Mouse (Mus musculus): ENCODE measurements around the gene Xlr4a. TPM values are rescaled to one million over a fixed set of nuclear protein-coding genes. Genes with fewer than 3 reads are reported as not detected.

Gene Xlr4a
- 1.2 and 5.0 TPM in 2 replicates for polyA plus RNA-seq (2012; rRNA removed)

DNA sequence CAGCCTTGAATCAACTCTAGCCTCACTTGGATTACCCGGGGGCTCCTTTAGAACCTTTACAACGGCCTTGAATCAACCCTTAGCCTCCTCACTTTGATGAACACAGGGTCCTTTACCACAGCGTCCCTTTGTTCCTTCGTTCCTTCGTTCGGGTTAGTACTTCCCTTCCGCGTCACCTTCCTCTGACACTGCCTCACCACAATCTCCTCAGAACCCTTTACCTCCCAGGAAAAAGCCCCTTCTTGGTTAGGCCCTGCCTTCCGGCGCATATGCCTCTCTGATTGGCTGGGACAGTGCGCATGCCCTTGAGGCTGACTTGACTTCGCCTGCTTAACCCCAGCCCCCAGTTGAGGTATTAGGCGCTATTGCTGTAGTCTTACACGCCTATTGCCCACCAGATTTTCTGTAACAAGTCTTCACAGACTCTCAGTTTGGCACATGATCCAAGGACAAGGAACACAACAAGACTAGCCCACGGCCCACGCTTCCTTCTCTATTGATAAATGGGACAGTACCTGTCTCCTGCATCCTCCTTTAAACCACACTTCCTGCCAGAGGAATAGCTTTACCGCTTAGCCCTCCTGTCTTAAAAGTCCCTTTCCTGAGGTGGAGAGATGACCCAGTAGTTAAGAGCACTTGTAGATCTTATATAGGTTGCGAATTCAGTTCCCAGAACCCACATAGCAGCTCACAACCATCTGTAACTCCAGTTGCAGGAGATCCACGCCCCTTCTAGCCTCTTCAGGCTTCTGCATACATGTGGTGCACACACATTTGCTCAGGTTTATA, at the start of gene Xlr4a:
Gene Xlr4a (minus strand): TSS at position 212 of the 789 bp plus-strand sequence.

DNA sequence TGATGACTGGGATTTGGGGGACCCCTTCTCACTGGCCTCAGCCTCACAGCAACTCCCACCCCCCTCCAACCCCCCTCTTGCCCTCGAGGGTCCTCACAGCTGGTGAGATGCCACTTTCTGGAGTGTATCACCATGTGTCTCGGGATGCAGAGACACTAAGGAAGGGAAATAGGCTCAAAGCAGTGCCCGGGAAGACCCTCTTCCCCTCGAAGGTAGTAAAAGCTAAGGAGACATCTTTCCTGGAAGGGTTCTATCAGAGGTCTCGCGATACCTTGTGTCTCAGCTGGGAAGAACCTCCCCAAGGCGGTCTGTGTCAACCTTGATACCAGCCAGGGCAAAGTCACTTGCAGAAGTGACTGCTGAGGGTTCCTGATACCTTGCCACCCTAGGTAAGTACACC, 34.5 kb upstream of the Xlr4a start, which contains the start of gene Gm14685:
Gene Gm14685 (plus strand): TSS at position 301 of the 400 bp plus-strand sequence.

DNA sequence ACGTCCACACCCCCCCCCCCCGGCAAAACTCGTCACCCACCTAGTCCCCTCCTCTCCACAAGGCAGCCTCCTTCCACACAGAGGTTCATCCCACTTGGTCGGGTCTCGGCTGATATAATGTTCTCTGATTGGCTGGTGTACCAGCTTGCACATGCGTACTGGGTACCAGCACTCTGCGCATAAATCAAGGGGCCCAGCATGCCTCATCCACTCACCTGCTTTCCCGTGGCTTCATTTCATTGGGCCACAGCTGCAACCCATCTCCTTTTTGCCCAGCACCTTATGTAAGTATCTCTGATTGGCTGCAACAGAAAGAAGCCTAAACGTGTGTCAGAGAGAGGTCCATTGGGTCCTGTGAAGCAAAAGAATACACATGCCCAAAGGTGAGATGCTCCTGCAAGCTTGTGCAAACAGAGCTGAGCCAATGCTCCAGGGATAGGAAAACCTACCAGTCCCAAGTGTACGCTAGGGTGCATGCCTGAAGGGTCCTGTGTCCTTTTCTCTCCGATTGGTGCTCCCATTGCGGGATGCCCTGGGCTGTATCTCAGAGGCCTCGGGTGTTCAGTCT, 14.7 kb upstream of the Xlr4a start, which contains the start of gene Xlr3a:
Gene Xlr3a (minus strand): TSS at position 155 of the 568 bp plus-strand sequence.

DNA sequence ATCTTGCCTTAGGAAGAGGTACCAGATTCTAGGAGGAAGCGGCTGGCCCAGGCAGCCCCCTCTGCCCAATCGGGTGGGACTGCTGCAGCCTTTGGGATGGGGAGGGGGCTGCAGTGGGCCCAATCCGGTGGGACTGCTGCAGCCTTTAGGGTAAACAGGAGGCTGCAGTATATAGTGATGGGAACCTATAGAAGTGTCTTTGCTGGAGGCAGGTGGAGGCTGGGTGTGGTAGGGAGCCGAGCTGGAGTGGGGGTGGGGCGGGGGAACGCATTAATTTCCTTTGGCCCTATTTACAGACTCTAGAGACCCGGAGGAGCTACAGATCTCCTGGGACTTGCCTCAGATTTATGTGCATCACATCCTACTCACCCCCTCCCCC, 17.9 kb downstream of the Xlr4a start, which contains the start of gene Pnma3:
Gene Pnma3 (plus strand): TSS at position 373 of the 379 bp plus-strand sequence.

DNA sequence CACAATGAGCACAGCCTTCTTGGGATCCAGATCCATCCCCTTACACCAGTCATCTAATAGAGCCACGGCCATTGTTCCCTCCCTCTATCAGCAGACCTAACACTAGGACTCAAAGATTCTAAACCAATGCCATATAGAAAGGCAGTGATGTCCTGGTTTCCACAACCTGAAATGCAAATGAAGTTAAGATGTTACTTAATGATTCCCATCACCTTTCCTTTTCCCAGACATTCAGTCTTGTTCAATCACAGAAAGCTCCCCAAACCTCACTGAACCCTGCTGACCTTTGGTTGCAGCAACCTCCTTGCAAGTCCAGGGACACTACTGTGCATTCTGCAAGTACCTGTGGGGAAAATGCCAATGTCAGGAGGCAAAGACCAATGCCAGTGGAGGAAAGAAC, 45.3 kb downstream of the Xlr4a start, which contains the start of gene Pnma5:
Gene Pnma5 (minus strand): TSS at position 101 of the 400 bp plus-strand sequence.

Other genes with a start within 250 kb of the Xlr4a start
- gene Cetn2, start 164.1 kb downstream of the Xlr4a start, polyA plus RNA-seq (2012; rRNA removed), result 14.0 and 14.5 TPM in 2 replicates
- gene Nsdhl, start 163.9 kb downstream of the Xlr4a start, polyA plus RNA-seq (2012; rRNA removed), result 47.4 and 56.4 TPM in 2 replicates
- gene Zfp185, start 95.1 kb downstream of the Xlr4a start, polyA plus RNA-seq (2012; rRNA removed), result 0.42 and 0.50 TPM in 2 replicates
- gene Pnma5, start 45.4 kb downstream of the Xlr4a start, polyA plus RNA-seq (2012; rRNA removed), result 0.23 TPM in 1 of 2 replicates, not detected in the other
- not detected in 2 replicates for gene Pnma3, start 17.7 kb downstream of the Xlr4a start, polyA plus RNA-seq (2012; rRNA removed)
- gene Xlr3a, start 14.6 kb upstream of the Xlr4a start, polyA plus RNA-seq (2012; rRNA removed), result 7.3 and 9.4 TPM in 2 replicates
- gene Gm14685, start 34.6 kb upstream of the Xlr4a start, polyA plus RNA-seq (2012; rRNA removed), result 0.30 and 0.37 TPM in 2 replicates
- gene Xlr5b, start 66.3 kb upstream of the Xlr4a start, polyA plus RNA-seq (2012; rRNA removed), result 0.12 TPM in 1 of 2 replicates, not detected in the other
- 0.19 and 0.50 TPM in 2 replicates for gene DXBay18, start 67.0 kb upstream of the Xlr4a start, polyA plus RNA-seq (2012; rRNA removed)
- gene Spin2d, start 94.5 kb upstream of the Xlr4a start, polyA plus RNA-seq (2012; rRNA removed), result not detected in 2 replicates
- gene Xlr3b, start 109.7 kb upstream of the Xlr4a start, polyA plus RNA-seq (2012; rRNA removed), result 6.0 and 6.9 TPM in 2 replicates
- gene Xlr4b, start 131.9 kb upstream of the Xlr4a start, polyA plus RNA-seq (2012; rRNA removed), result 0.87 and 3.3 TPM in 2 replicates
- 2.0 and 2.2 TPM in 2 replicates for gene F8a, start 145.8 kb upstream of the Xlr4a start, polyA plus RNA-seq (2012; rRNA removed)
- 0.19 and 0.41 TPM in 2 replicates for gene Xlr4c, start 160.7 kb upstream of the Xlr4a start, polyA plus RNA-seq (2012; rRNA removed)
- gene Xlr3c, start 182.9 kb upstream of the Xlr4a start, polyA plus RNA-seq (2012; rRNA removed), result not detected in 2 replicates
- 0.13 and 0.38 TPM in 2 replicates for gene Xlr5a, start 210.5 kb upstream of the Xlr4a start, polyA plus RNA-seq (2012; rRNA removed)
- not detected in 2 replicates for gene Xlr5c, start 210.5 kb upstream of the Xlr4a start, polyA plus RNA-seq (2012; rRNA removed)

Data from liver, embryonic 18 days (tissue).